In genomic region chr9:25513050-25513449, GRCm38 (mm10) we compare ENCODE assay signal across 10 mouse cellular contexts. TPM values are rescaled to one million over a fixed set of nuclear protein-coding genes. Genes with fewer than 3 reads are reported as not detected.
DNase-seq lines count a peak whose midpoint lies in the region; ATAC-seq and TF ChIP-seq lines count a peak whose summit lies in the region.
"Had no signal": no experiment of that assay in that cellular context is flagged by ENCODE, and none has a peak within 500 bp of the region (broad histone marks: within the 10 kb centered on the region; RNA-seq: fewer than 3 reads in every experiment).

No protein-coding gene starts in this region.

- peaks cover 85% of the 10 kb centered on the region for H3K4me1 ChIP-seq in heart, embryonic 13.5 days
- H3K4me1 ChIP-seq in heart, embryonic 11.5 days (ENCODE audit: control insufficient read depth, insufficient read depth, low read length): peaks cover 50% of the 10 kb centered on the region
- H3K4me1 ChIP-seq in limb, embryonic 14.5 days (ENCODE audit: control insufficient read depth, insufficient read depth, low read length): peaks cover 9% of the 10 kb centered on the region

- peak; percentile 54 to 61 for DNase-seq in right cerebral cortex, postnatal 10 days (ENCODE audit: low spot score in 2 of 2)
- DNase-seq in right cerebral cortex, postnatal 25 days: no peak
- DNase-seq in limb, embryonic 14.5 days (ENCODE audit: low spot score): peak; percentile 23
- no peak for DNase-seq in spleen, postnatal 14 days (ENCODE audit: low spot score in 2 of 2)
- DNase-seq in retina, postnatal 1 day: no peak
- DNase-seq in retina, embryonic 14.5 days (ENCODE audit: low spot score): no peak

- H3K4me3 ChIP-seq in heart, embryonic 13.5 days: no peak overlapping the region
- H3K4me3 ChIP-seq in heart, embryonic 11.5 days (ENCODE audit: low read depth, low read length): no peak overlapping the region
- no peak overlapping the region for H3K4me3 ChIP-seq in limb, embryonic 14.5 days (replicated peaks; ENCODE audit: low read length)

- no peak for TF ChIP-seq POLR2A in limb, embryonic 14.5 days (IDR thresholded peaks at IDR 0.05; ENCODE audit: borderline replicate concordance, extremely low read depth, insufficient read depth, insufficient read length)

- no peak overlapping the region for H3K4me2 ChIP-seq in heart, embryonic 13.5 days
- H3K4me2 ChIP-seq in heart, embryonic 11.5 days: no peak overlapping the region
- H3K4me2 ChIP-seq in limb, embryonic 14.5 days (replicated peaks; ENCODE audit: low read depth, low read length, severe bottlenecking): no peak overlapping the region

- WGBS in heart, embryonic 13.5 days: 43% methylated on average over 2 of the region's 2 CpGs
- 41% methylated on average over 2 of the region's 2 CpGs for WGBS in heart, embryonic 11.5 days (ENCODE audit: insufficient replicate concordance)
- WGBS in limb, embryonic 14.5 days: 46% methylated on average over 2 of the region's 2 CpGs

- no peaks in the 10 kb centered on the region for H3K27me3 ChIP-seq in heart, embryonic 13.5 days (replicated peaks)
- H3K27me3 ChIP-seq in heart, embryonic 11.5 days (ENCODE audit: control insufficient read depth, insufficient read depth, low read length): no peaks in the 10 kb centered on the region
- no peaks in the 10 kb centered on the region for H3K27me3 ChIP-seq in limb, embryonic 14.5 days (ENCODE audit: control insufficient read depth, insufficient read depth, low read length)

- H3K9ac ChIP-seq in heart, embryonic 13.5 days: no peak overlapping the region
- no peak overlapping the region for H3K9ac ChIP-seq in heart, embryonic 11.5 days (ENCODE audit: low read depth, low read length)
- no peak overlapping the region for H3K9ac ChIP-seq in limb, embryonic 14.5 days (ENCODE audit: low read depth, low read length, severe bottlenecking)
- H3K9ac ChIP-seq: liver, embryonic 14.5 days had no signal

- no peaks in the 10 kb centered on the region for H3K9me3 ChIP-seq in heart, embryonic 13.5 days
- no peaks in the 10 kb centered on the region for H3K9me3 ChIP-seq in heart, embryonic 11.5 days (replicated peaks; ENCODE audit: control insufficient read depth, low read length)
- H3K9me3 ChIP-seq in limb, embryonic 14.5 days (ENCODE audit: control insufficient read depth, low read length): no peaks in the 10 kb centered on the region

- no peak for ATAC-seq in heart, embryonic 13.5 days (ENCODE audit: extremely low read depth, insufficient number of reproducible peaks, low FRiP score, low TSS enrichment)
- no peak for ATAC-seq in heart, embryonic 11.5 days (replicated peaks; ENCODE audit: insufficient number of reproducible peaks, low FRiP score, low TSS enrichment)
- no peak for ATAC-seq in limb, embryonic 14.5 days (ENCODE audit: low FRiP score, low read depth)

- no peaks in the 10 kb centered on the region for H3K36me3 ChIP-seq in heart, embryonic 13.5 days
- H3K36me3 ChIP-seq in heart, embryonic 11.5 days (ENCODE audit: control insufficient read depth, insufficient read depth, low read length): no peaks in the 10 kb centered on the region
- H3K36me3 ChIP-seq in limb, embryonic 14.5 days (ENCODE audit: control insufficient read depth, insufficient read depth, low read length): no peaks in the 10 kb centered on the region

- peak overlapping the region; percentile 34 for H3K27ac ChIP-seq in heart, embryonic 13.5 days (replicated peaks)
- no peak overlapping the region for H3K27ac ChIP-seq in heart, embryonic 11.5 days (ENCODE audit: low read depth, low read length)
- H3K27ac ChIP-seq in limb, embryonic 14.5 days (replicated peaks; ENCODE audit: low read depth, low read length): no peak overlapping the region
- H3K27ac ChIP-seq: kidney, postnatal 0 days; liver, embryonic 14.5 days had no signal

RNA-seq across cellular contexts. Expression of gene Eepd1, which starts 31.7 kb away (rescaled TPM):
- polyA plus RNA-seq in heart, embryonic 13.5 days (2015; fragmentation: Nextera tagmentation; extraction: Ambion mirVana): 21.4 and 23.2 TPM in 2 replicates
- 20.9 and 21.5 TPM in 2 replicates for polyA plus RNA-seq in heart, embryonic 11.5 days (2014; fragmentation: Nextera tagmentation; extraction: Ambion mirVana)
- 10.6 and 11.3 TPM in 2 replicates for polyA plus RNA-seq in limb, embryonic 14.5 days (2012; rRNA removed)
- 17.2 and 18.6 TPM in 2 replicates for polyA plus RNA-seq in limb, embryonic 14.5 days (2014; fragmentation: Nextera tagmentation; extraction: Ambion mirVana)

Comparison
In these comparisons a context has a peak if more than half of its experiments do, and no peak if none do; other contexts are left out.
1. DNase-seq: peak in right cerebral cortex, postnatal 10 days (2 of 2) and limb, embryonic 14.5 days (single experiment); none in right cerebral cortex, postnatal 25 days (single experiment), spleen, postnatal 14 days (0 of 2), retina, postnatal 1 day (single experiment) and retina, embryonic 14.5 days (single experiment).